Mouse (Mus musculus): ENCODE data around the gene Dgki.
"Not testable (repeated sequence)": the region's sequence is repeated elsewhere in the genome, so short reads cannot be mapped to it uniquely, and the experiment has no call there.

Gene Dgki

GRCm38 (mm10) chr6:37142991-37143866 is 156.8 kb downstream of the Dgki start:
- no peak for DNase-seq

GRCm38 (mm10) chr6:37138816-37139215 is 161.2 kb downstream of the Dgki start:
- DNase-seq = no peak

GRCm38 (mm10) chr6:37131257-37131656 is 168.7 kb downstream of the Dgki start:
- DNase-seq = no peak

DNA sequence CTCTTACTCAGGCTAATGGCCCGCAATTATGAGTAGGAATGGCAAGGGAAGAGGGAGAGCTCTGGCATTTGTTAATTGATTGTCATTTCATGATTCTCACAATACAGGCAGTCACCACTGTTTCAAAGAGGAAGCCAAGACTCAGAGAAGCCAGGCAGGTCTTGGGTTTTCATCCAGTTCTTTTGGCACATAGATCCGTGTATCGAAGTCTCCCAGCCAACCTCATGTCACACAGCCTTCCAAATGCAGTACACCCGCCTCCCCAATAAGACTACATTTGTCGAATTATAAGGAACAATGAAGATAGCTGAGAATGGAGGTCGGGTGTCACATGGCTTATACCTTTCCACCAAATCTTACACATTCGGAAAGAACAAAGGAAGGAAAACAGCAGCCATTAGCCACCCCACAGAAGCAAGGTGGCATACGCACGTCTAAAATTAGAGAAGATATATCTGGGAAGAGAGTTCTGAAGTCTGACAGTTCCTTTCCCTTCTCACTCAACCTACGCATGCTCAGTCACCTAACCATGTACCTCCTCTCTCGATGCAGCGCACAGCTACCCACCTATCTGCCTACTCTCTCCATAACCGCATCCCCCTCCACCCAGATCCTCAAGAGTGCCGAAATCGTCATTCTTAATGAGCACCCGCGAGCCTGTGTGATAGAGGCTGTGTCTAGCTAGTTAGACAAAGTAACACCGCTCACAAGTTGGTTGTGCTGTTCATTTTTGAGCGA is 179.4 kb downstream of the Dgki start:
- DNase-seq = no peak

- DNase-seq = peak; percentile 59
Measured at GRCm38 (mm10) chr6:37119205-37119604, 180.8 kb downstream of the Dgki start.

GRCm38 (mm10) chr6:37113048-37113447 is 186.9 kb downstream of the Dgki start:
- no peak for DNase-seq

GRCm38 (mm10) chr6:37106236-37106635 is 193.7 kb downstream of the Dgki start:
- not testable (repeated sequence) for DNase-seq

DNA sequence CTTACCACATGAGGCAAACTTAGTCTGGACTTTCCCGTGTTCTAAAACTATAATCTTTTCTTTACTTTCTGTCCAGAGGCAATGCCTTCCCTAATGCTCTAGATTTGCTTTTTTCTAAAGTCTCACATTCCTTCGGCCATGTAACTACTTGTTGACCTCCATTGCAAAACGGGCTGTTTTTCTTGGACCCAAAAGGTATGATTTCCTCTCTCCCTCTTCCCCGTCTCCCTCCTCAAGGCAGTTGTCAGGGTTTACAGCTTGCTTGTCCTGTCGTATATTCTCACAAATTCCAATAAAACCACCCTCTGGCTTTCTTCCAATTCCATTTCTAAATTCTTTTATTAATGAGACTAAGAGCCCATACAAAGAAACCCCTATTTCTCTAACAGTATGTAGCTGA is 199.6 kb downstream of the Dgki start:
- no peak for DNase-seq

DNA sequence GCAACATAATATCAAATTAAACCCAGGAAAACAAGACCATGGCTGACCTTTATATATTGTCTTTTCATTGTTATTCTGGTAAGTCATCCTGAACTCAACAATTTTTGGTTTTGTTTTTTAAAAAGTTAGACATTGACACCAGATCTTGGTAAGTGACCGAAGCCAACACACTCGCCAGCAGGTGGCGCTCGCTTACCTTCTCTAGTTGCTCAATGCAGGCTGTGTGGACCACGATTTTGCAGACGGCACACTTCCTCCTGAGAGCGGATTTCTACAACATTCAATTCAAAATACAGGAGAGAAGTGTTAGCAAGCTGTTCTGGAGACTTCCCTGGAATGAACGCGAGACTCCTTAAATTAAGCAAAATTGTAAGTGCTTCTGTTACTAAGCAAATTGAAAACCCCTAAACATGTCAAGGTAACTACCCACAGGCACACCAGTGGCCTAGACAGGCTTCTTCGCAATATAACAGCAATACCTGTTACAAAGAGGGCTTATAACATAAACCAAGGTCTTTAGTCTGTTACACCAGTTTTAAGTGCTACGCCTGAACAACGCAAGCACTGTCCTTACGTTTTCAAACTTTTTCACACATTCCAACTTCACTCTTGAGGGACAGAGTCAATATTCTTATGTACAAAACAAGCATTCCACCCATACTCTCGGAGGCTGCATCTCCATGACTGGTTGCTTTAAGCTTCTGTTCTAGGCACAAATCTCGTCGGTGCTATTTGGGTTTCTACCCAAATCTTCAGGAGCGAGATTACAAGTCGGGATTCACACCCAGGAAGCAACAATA is 202.4 kb downstream of the Dgki start:
- peak; percentile 88 for DNase-seq

DNA sequence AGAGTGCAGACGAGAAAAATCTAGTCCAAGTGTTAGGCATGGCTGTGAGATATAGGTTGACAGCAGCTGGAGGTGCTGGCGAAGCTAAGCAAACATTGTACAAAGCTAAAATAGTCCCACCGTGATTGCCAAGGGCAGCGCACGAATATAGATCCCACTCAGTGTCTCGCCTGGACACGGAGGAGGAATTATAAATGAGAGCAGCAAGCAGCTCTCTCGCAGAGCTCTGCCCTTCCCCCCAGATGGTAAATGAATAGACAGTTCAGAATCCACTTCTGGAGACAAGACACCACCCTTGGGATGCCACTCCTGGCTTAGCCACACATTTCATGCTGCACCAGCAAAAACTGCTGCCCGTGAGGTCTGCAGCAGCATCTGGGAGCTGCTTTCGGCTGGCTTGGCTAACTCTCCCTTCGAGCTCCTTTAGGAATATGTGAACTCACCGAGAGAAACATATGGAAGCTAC is 203.1 kb downstream of the Dgki start:
- no peak for DNase-seq

- DNase-seq = no peak
Measured at GRCm38 (mm10) chr6:37089148-37090111, 210.6 kb downstream of the Dgki start.

- DNase-seq = no peak
Measured at GRCm38 (mm10) chr6:37082990-37083389, 217.0 kb downstream of the Dgki start.

- DNase-seq = no peak
Measured at GRCm38 (mm10) chr6:37072401-37073016, 227.5 kb downstream of the Dgki start.

DNA sequence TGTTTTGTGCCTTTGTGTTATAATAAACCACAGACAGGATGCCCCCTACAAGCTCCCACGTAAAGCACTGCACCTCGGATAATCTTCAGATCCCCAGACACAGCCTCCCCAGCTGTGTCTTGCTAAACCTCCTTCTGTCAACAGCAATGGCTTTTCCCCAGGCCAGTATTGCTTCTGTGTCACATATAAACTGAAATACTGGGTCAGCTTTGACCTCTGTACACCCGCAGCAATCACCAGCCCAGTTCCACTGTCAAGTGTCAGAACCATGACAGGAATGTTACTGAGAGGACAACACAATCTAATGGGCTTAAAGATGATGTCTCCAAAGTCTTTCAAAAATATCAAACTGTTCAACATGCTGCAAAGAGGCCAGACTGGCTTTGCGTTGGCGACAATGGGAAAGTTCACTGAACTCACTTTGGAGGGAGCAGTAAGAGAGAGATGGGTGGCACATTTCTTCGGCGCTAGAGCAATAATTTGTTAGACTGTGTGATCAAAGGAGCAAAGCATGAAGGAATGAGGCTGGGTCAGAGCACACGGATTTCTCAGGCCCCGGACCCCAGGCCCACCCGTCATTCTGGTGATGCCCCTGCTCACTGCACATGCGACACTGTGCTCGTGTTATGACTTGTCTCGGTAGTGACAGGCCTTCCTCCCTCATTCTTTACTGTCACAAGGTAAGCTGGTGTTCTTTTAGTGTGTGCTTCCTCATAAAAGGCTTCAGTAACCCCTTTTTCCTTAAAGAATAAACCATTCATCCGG is 230.0 kb downstream of the Dgki start:
- no peak for DNase-seq

- DNase-seq = no peak
Measured at GRCm38 (mm10) chr6:37068737-37069136, 231.2 kb downstream of the Dgki start.

GRCm38 (mm10) chr6:37067357-37067756 is 232.6 kb downstream of the Dgki start:
- DNase-seq = peak; percentile 49

DNA sequence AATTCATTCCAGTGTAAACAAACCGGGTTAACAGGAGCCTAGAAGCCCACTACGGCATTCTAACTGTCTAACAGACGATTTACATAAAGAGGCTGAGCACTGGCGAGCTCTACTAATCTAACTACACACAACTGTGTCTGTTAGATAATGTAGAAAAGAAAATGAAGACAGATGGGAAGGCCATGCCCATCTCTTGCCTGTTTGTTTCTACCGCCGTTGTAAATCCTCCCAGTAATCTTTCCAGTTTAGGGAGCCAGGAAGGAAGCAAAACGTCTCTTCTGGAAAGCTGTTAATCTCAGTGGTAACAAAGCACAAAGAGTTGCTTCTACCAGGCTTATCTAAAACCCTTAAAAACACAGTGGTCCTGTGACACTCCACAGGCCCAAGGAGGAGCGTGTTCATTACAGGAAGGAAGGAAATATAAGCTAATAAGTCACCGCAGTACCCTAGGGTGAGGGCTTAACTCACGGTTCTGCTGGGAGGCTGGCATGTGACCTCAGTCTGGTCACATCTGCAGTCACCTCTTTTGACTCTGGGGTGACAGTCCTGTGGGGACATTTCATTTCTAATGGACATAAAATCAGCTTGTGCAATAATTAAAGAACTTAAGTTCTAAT is 235.7 kb downstream of the Dgki start:
- no peak for DNase-seq

DNA sequence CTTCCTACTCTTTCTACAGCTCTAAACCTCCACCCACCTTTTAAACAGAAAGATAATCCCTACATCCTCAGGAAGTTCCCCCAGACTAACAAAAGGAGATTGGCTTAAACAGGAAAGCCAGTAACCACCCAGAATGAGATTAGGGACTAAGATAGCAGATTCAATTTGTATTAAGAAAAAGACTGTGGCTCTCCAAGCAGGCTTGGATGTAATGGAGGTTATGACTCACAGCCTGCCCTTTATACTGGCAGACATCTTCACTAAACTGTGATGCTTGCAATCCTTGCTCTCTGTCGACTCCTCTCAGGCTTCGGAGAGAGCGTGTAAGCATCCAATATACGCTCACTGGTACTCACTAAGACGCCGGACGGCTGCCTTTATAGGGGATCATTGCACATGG is 236.7 kb downstream of the Dgki start:
- DNase-seq = no peak

DNA sequence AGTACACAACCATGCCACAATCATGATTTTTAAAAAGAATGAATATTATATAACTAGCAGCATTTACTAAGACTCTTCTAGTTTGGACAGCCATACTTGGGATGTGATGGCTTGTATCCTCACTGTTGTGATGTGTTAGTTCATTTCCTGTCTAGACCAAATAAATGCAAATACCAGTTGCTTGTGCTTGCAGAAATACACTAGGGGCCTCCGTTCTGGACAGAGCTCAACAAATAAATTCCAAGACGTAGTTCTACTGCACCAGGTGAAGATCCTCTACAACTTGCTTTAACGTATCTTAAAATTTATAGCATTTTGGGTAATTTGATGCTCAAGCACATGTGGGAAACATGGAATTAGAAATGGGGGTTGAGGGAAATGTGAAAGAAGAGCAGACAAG is 239.9 kb downstream of the Dgki start:
- no peak for DNase-seq

GRCm38 (mm10) chr6:37057957-37058356 is 242.0 kb downstream of the Dgki start:
- DNase-seq = no peak
